Mouse (Mus musculus): ENCODE results near the gene Ndc1.

- TF ChIP-seq CTCF (IDR thresholded peaks at IDR 0.05; ENCODE audit: low read depth, low read length) (no peak), GATA1 (IDR thresholded peaks at IDR 0.05; ENCODE audit: borderline replicate concordance, low read length) (no peak), TAL1 (conservative IDR thresholded peaks at IDR 0.05; ENCODE audit: low read depth, low read length) (no peak)
Measured at GRCm38 (mm10) chr4:107436476-107436875, 68.9 kb downstream of the Ndc1 start.
